Mouse (Mus musculus) embryonic facial prominence, embryonic 10.5 days (tissue): ENCODE data around the gene Ndufs5. TPM values are rescaled to one million over a fixed set of nuclear protein-coding genes. Genes with fewer than 3 reads are reported as not detected.

Experiments used
- DNase-seq: peaks from one replicate; pipeline ENCODE4 v3.0.0-alpha.2; 2017; ENCODE audit warnings: low spot score
- H3K27ac ChIP-seq: fragments of 300-500 bp; sonication (generic); replicated peaks from 2 replicates; pipeline ENCODE4 v1.5.1; 2016; ENCODE audit warnings: mild to moderate bottlenecking
- H3K27me3 ChIP-seq: fragments of 300-500 bp; sonication (generic); replicated peaks from 2 replicates; pipeline ENCODE4 v1.6.1; 2016; ENCODE audit warnings: low read depth, mild to moderate bottlenecking; ENCODE audit not compliant: poor library complexity, severe bottlenecking
- H3K36me3 ChIP-seq: fragments of 300-500 bp; sonication (generic); replicated peaks from 2 replicates; pipeline ENCODE4 v1.6.1; 2016; ENCODE audit warnings: mild to moderate bottlenecking, moderate library complexity
- H3K4me1 ChIP-seq: fragments of 300-500 bp; sonication (generic); 2 replicates; pipeline ENCODE4 v1.6.1; 2016
- H3K4me3 ChIP-seq: fragments of 300-500 bp; sonication (generic); 2 replicates; pipeline ENCODE4 v1.5.1; 2016; ENCODE audit warnings: mild to moderate bottlenecking, moderate library complexity
- H3K9me3 ChIP-seq: fragments of 300-500 bp; sonication (generic); 2 replicates; pipeline ENCODE4 v1.6.1; 2016; ENCODE audit warnings: mild to moderate bottlenecking
- WGBS: fragments of 180-500 bp; shearing (Covaris S2); methylation state at CpG from one replicate; pipeline ENCODE4 v1.1.7; 2016; 5-methylcytosine and 5-hydroxymethylcytosine counted together
- polyA plus RNA-seq: library from polyadenylated mRNA; unstranded; fragments of >200 nt; fragmentation: Nextera tagmentation; extraction: Ambion mirVana; gene quantifications from 2 replicates; pipeline ENCODE4 v1.2.1, GENCODE M21; 2016

Ndufs5 gene
- polyA plus RNA-seq, 1 experiment from 2014 or later: 332 TPM

GRCm38 (mm10) chr4:123664951-123665661 lies 52.9 kb downstream of the Ndufs5 start:
- H3K27ac ChIP-seq: peak overlapping the region; percentile 100
- H3K4me3 ChIP-seq: peak overlapping the region; percentile 89
- H3K9me3 ChIP-seq: no peaks in the 10 kb centered on the region
- WGBS: 3% methylated on average over 58 of the region's 58 CpGs
- peaks cover 10% of the 10 kb centered on the region for H3K36me3 ChIP-seq
- H3K4me1 ChIP-seq: peaks cover 51% of the 10 kb centered on the region
- H3K27me3 ChIP-seq: no peaks in the 10 kb centered on the region
- peak; percentile 78 for DNase-seq

DNA sequence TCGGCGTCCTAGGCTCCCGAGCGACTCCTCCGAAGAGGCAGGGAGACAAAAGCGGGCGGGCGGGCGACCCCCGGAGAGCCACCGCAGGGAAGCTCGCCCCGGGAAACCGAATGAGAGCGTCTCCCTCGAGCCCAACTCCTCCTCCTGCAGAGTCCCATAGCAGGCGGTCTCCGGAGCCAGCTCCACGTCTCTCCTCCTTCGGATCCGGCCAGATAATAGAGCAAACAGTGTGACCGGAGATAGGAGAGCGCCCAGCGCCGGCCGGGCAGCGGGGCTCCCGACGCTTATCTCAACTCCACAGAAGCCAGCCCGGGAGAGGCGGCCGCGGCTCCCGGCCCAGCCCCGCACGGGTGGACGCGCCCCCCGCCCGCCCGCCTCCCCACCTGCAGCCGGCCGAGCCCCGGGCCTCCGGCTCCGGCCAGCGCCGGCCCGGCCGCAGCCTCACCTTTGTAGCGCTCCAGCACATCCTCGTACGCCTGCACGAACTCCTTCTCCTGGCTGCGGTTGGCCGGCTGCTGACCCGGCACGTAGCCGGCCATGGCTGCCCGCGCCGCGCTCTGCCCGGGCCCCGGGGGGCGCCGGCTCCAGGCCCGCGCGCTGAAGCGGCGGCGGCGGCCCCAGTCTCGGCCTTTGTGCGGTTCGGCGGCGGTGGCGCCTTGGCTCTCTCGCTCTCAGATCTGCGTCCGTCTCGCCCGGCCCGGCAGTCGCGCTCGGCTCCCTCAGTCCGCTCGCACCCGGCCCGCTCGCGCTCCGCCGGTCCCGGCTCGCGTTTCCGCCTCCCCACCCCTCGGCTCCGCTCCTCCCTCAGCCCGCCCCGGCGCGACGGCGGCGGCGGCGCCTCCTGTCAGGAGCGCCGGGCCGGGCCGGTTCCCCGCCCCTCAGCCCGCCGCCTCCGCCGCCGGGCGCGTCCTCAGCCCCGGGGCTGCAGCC lies 53.7 kb downstream of the Ndufs5 start:
- under 1% methylated on average over 125 of the region's 125 CpGs for WGBS
- H3K27ac ChIP-seq: peak overlapping the region; percentile 100
- peaks cover 51% of the 10 kb centered on the region for H3K4me1 ChIP-seq
- H3K36me3 ChIP-seq: peaks cover 12% of the 10 kb centered on the region
- peak; percentile 81 for DNase-seq
- H3K27me3 ChIP-seq: no peaks in the 10 kb centered on the region
- H3K9me3 ChIP-seq: no peaks in the 10 kb centered on the region
- H3K4me3 ChIP-seq: peak overlapping the region; percentile 89

GRCm38 (mm10) chr4:123663688-123663965 lies 54.4 kb downstream of the Ndufs5 start:
- Histone ChIP-seq H3K27me3 (no peaks in the 10 kb centered on the region), H3K4me1 (peaks cover 51% of the 10 kb centered on the region), H3K27ac (peak overlapping the region; percentile 100), H3K36me3 (peaks cover 15% of the 10 kb centered on the region), H3K4me3 (peak overlapping the region; percentile 89), H3K9me3 (no peaks in the 10 kb centered on the region)
- DNase-seq: no peak
- WGBS: under 1% methylated on average over 12 of the region's 12 CpGs

- H3K4me1 ChIP-seq: peaks cover 51% of the 10 kb centered on the region
- H3K27me3 ChIP-seq: no peaks in the 10 kb centered on the region
- no peaks in the 10 kb centered on the region for H3K9me3 ChIP-seq
- H3K36me3 ChIP-seq: peaks cover 15% of the 10 kb centered on the region
- peak overlapping the region; percentile 100 for H3K27ac ChIP-seq
- peak; percentile 62 for DNase-seq
- 2% methylated on average over 15 of the region's 15 CpGs for WGBS
- H3K4me3 ChIP-seq: peak overlapping the region; percentile 89
Measured at GRCm38 (mm10) chr4:123662914-123663687, 54.9 kb downstream of the Ndufs5 start.

Other genes with a start within 250 kb of the Ndufs5 start
- gene Macf1, start 33.8 kb downstream of the Ndufs5 start, polyA plus RNA-seq: 46.0 and 47.4 TPM in 2 replicates
- gene Akirin1, start 32.1 kb upstream of the Ndufs5 start, polyA plus RNA-seq: 55.0 and 57.3 TPM in 2 replicates
- gene Rhbdl2, start 69.7 kb upstream of the Ndufs5 start, polyA plus RNA-seq: 0.35 and 0.57 TPM in 2 replicates
- gene 4933427I04Rik, start 141.5 kb upstream of the Ndufs5 start, polyA plus RNA-seq: not detected in 2 replicates
- gene Mycbp, start 186.6 kb upstream of the Ndufs5 start, polyA plus RNA-seq: 72.3 and 72.6 TPM in 2 replicates
- gene Rragc, start 199.2 kb upstream of the Ndufs5 start, polyA plus RNA-seq: 34.1 and 37.9 TPM in 2 replicates
- not detected in 2 replicates for gene 4930535I16Rik, start 199.8 kb upstream of the Ndufs5 start, polyA plus RNA-seq